Mouse (Mus musculus) kidney, adult 9 months (tissue): ENCODE measurements around the gene Dpp6.

Experiments used
- DNase-seq: peaks from one replicate; pipeline ENCODE4 v3.0.0; 2022

Dpp6 gene

DNA sequence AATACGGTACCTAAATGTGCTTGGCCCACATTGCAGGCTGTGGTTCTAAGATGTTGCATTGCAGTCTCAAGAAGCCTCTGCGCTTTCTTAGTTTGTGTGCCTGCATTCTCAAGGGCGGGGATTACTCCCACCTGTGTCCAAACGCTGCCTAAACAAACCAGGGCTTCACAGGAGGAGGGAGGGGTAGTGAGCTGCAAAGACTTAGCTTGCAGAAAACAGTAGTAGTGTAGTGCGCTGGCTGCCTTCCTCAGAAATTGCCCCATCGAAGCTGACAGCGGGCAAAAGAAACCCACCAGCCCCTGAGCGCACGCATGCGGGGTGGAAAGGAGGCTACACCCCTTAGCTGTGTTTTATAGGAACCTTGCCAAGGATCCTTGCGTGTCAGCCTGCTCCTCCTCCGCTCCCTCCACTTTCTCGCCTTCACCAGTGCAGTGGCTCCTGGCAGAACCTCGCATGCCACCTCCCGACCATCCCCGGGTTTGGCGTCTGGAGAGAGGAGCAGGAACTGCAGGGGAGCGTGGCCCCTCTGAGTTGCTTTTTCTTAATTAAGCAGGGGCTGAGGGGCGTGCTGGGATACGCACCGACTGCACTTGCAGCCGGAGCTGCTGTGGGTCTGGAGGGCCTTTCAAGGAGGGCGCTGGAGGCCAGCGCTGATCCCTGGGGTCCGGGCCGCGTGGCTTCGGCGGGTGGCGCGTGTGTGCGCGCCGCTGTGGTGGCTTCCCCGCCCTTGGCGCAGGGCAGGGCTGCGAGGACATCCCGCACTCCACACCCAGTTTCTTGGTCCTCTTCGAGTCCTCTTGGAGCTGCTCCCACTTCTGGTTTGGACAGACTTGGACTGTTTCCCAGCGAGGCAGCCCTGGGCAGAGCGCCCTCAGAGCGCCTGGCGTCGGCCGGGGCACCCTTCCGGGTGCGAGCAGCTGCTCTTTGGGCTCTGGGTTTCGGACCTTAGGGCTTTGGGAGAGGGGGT lies at the start of gene Dpp6:
Gene Dpp6, plus strand, starts transcription at position 229 of the 967 bp plus-strand sequence.
- peak; percentile 5 for DNase-seq

- no peak for DNase-seq
Observed at GRCm38 (mm10) chr5:26783955-26784354, 33.0 kb upstream of the Dpp6 start.

DNA sequence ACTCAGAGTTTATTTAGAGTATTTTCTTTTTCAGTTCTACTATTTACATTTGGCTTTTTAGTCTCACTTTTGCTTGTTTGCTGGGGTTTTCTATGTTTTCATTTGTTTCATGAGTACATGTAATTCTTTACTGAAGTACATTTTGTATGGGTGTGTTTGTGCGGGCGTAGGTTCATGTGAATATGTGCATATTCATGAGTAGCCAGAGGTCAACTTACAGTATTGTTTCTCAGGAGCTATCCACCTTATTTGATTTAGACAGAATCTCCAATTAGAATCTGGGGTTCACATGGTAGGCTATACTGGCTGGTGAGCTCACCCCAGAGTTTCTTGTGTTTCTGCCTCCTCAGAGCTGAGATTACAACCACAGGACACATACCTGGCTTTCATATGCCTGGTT lies 21.5 kb upstream of the Dpp6 start:
- DNase-seq: no peak

DNA sequence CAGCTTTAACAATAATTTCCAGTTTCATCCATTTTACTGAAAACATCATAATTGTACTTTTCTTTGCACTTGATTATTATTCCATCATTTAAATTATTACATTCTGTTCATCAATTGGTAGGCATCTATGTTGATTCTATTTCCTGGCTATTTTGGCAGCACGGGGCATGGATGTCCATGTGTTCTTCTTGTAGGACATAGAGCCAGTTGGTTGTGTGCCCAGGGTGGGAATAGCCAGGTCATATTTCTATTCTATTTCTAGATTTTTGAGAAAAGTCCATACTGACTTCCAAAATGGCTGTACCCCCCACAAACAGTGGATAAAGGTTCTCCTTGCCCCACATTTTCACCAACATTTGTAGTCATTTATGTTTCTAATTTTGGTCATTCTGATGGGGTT lies 19.0 kb downstream of the Dpp6 start:
- DNase-seq: no peak

- peak; percentile 2 for DNase-seq
Observed at GRCm38 (mm10) chr5:26841151-26841550, 24.1 kb downstream of the Dpp6 start.

- no peak for DNase-seq
Observed at GRCm38 (mm10) chr5:26854746-26855145, 37.7 kb downstream of the Dpp6 start.

- peak; percentile 24 for DNase-seq
Observed at GRCm38 (mm10) chr5:26875449-26875848, 58.4 kb downstream of the Dpp6 start.

- DNase-seq: no peak
Observed at GRCm38 (mm10) chr5:26887496-26887895, 70.5 kb downstream of the Dpp6 start.

- no peak for DNase-seq
Observed at GRCm38 (mm10) chr5:26888080-26888479, 71.1 kb downstream of the Dpp6 start.

DNA sequence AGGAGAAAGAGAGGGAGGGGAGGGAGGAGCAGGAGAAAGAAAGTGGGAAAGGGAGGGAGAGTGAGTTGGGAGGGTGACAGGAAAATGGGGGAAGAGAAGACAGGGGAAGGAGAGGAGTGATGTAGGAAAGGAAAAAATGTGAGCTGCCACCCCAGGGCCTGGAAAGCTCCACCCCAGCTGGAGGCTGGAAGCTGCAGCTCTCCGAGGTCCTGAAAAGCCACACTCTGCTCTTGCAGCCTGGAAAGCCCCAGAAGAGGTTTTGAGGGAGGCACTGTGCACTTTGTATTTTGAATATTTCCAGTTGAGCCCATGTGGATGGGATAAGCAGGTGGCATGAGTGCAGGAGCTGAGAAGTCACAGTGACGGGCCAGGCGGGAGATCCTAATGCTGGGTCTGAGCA lies 77.3 kb downstream of the Dpp6 start:
- DNase-seq: no peak

GRCm38 (mm10) chr5:26903786-26904185 lies 86.8 kb downstream of the Dpp6 start:
- no peak for DNase-seq

- no peak for DNase-seq
Observed at GRCm38 (mm10) chr5:26904324-26905041, 87.5 kb downstream of the Dpp6 start.

GRCm38 (mm10) chr5:26907151-26907550 lies 90.1 kb downstream of the Dpp6 start:
- no peak for DNase-seq

- no peak for DNase-seq
Observed at GRCm38 (mm10) chr5:26908612-26909011, 91.6 kb downstream of the Dpp6 start.

GRCm38 (mm10) chr5:26910353-26910752 lies 93.3 kb downstream of the Dpp6 start:
- DNase-seq: no peak

- no peak for DNase-seq
Observed at GRCm38 (mm10) chr5:26911965-26912364, 95.0 kb downstream of the Dpp6 start.

- no peak for DNase-seq
Observed at GRCm38 (mm10) chr5:26918763-26919162, 101.8 kb downstream of the Dpp6 start.

GRCm38 (mm10) chr5:26924552-26924951 lies 107.5 kb downstream of the Dpp6 start:
- no peak for DNase-seq

DNA sequence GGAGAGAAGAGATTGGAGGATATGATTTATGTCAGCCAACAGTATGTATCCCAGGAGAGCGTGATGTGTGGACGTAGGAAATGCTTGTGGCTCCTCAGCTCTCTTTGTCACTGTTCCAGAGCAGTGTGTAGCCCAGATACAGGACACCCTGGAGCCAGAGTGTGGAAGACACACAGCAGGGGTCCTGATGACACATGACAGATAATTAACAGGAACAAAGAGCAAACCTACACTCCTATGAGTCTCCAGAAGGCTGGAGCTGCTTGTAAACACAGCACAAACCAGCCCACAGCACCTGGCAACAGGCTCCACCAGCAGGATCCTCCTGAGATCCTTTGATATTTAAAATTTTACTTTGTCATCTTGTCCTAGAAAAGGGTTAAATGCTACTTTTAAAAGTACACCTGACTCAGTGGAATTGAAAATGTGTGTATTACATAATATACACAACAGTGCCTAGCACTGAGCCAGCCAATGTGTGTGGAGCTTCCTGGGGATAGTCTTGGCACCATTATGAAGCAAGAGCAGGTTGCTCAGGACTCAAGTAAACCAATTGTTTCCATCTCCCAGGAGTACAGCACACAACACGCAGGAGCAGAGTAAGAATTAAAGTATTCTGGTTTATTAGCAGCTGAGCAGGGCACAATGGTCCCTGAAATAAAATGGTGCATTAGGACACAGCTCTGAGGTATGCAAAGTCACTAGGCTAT lies 115.6 kb downstream of the Dpp6 start:
- DNase-seq: no peak

DNA sequence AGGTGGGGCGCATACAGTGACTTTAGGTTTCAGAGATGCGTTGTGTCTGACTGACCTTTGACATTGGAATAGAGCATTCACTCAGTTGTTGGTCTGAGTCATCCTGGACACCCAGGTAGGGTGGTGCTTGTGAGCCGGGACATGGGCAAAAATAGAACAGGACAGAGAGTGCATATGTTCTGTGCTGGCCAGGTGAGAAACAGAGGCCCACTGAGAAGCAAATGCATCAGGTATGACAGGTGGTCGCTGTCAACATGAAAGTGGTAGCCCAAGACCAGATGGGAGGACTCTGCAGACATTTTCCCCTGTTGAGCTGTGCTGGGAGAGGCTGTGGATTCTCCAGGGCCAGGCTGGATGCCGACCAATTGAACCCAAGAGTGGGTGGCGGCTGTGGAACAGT lies 117.9 kb downstream of the Dpp6 start:
- DNase-seq: no peak

DNA sequence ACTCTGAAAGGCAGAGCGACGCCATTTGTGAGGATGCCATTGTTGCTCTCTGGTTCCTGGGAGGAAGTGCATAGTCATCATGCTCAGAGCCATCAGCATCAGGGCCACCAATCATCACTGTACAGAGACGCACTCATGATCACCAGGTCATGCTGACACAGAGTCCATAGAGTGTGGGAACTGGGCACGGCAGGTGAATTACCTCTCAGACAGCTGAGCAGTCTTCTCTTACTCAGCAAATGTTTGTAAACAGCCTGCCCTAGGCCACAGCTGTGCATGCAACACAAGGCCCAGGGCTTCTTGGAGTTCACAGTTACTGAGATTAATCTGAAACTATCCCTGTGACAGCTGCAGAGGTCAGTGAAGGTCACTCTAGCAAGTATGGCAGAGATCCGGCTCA lies 124.5 kb downstream of the Dpp6 start:
- DNase-seq: no peak

DNA sequence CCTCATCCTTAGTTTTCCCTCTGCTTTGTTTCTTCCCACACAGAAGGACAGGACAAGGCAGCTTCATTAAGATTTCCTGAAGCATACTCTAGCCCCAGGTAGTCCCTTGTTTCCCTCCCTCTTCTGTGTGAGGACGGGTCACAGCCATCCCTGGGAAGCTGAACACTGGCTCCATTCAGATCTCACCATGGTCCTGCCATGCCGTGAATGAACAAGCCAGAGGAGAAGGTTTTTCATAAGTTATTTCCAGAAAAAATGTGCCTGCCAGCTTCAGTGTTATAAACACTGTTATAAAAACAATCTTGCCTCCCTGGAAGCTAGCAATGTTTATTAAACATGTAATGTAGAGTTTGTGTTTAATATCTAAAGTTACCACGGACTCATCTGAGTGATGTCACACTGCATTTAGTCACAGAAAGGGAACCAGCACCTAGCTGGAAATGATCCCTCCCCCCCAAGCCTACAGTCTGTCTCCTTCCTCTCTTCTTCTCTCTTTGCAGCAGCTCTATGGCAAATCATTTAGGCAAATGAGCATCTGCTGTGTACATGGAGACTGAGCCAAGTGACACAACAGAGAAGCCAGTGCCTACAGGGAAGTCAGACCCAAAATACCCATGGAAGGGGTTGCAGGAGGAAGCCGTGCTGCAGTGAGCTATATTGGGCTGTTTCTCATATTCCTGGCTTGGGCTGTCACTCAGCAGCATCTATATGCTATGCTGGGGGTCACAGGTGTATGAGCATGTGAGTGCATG lies 128.3 kb downstream of the Dpp6 start:
- DNase-seq: no peak
